Mouse (Mus musculus) forebrain, embryonic 10.5 days (tissue): ENCODE results near the gene Tet1. TPM values are rescaled to one million over a fixed set of nuclear protein-coding genes. Genes with fewer than 3 reads are reported as not detected.

ENCODE experiments used
- polyA plus RNA-seq: library from polyadenylated mRNA; unstranded; fragments of >200 nt; fragmentation: Nextera tagmentation; extraction: Ambion mirVana; gene quantifications from 2 replicates; pipeline ENCODE4 v1.2.1, GENCODE M21; 2016

Tet1 gene
- polyA plus RNA-seq, 1 experiment from 2014 or later: 30.6 TPM

Other genes starting within 250 kb of the Tet1 start
- gene Stox1, start 182.9 kb downstream of the Tet1 start, polyA plus RNA-seq: 4.2 and 4.3 TPM in 2 replicates
- gene Ccar1, start 116.7 kb downstream of the Tet1 start, polyA plus RNA-seq: 165 and 178 TPM in 2 replicates
- gene Slc25a16, start 11.6 kb upstream of the Tet1 start, polyA plus RNA-seq: 10.7 and 11.9 TPM in 2 replicates
- gene Dna2, start 38.0 kb upstream of the Tet1 start, polyA plus RNA-seq: 40.5 and 41.3 TPM in 2 replicates
- 26.5 and 28.7 TPM in 2 replicates for gene Rufy2, start 71.2 kb upstream of the Tet1 start, polyA plus RNA-seq
- gene Hnrnph3, start 115.2 kb upstream of the Tet1 start, polyA plus RNA-seq: 218 and 221 TPM in 2 replicates
- 0.76 and 0.93 TPM in 2 replicates for gene Pbld2, start 115.3 kb upstream of the Tet1 start, polyA plus RNA-seq
- 1.5 and 1.8 TPM in 2 replicates for gene Pbld1, start 151.2 kb upstream of the Tet1 start, polyA plus RNA-seq
- gene Atoh7, start 190.7 kb upstream of the Tet1 start, polyA plus RNA-seq: 0.55 and 0.73 TPM in 2 replicates